Mouse (Mus musculus) adrenal gland, postnatal 4 days (tissue): ENCODE measurements around the gene Prok1. TPM values are rescaled to one million over a fixed set of nuclear protein-coding genes. Genes with fewer than 3 reads are reported as not detected.

Experiments
- DNase-seq, 2 experiments: peaks; one replicate each; pipeline ENCODE4 v3.0.0; 2021 to 2022; ENCODE audit warnings: low spot score in 2 of 2, mixed read lengths in 2 of 2
- total RNA-seq, 2 experiments: library from RNA; stranded (reverse); gene quantifications; 2 replicates each; pipeline ENCODE4 v1.2.3; 2021

Gene Prok1
- total RNA-seq, 2 experiments from 2014 or later, result 0.25 to 10.2 TPM

DNA sequence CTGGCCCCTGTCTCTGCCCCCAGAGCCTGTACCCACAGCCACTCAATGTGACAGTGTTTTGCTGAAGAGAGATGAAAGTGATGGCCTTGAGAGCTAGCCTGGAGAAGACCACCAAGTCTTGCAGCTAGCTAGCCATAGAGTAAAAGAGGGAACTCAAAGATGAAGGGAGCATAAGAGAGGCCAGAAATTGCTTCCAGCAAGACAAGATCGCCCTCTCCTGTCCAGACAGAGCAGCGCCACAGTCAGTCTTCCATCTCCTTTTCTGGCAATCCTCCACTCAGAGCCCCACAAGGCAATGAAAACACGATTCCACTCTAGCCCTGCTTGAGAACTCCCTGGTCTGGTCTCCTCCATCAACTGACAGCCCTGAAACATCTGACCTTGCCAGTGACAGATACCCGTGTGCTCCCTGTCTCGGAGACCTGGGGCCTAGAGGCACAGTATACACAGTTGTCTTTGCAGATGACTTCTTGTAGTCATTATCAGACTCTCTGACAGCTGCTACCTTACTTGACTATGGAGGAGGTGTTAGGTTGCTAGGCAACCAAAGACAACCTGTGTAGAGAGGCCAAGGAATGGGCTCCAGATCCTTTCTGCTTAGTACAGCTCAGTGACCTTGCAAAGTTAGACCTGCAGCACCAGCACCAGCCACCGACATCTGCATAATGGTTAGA, 51.1 kb downstream of the Prok1 start:
- DNase-seq, result no peak

GRCm38 (mm10) chr3:107187022-107187421, 52.5 kb downstream of the Prok1 start:
- DNase-seq, result no peak

DNA sequence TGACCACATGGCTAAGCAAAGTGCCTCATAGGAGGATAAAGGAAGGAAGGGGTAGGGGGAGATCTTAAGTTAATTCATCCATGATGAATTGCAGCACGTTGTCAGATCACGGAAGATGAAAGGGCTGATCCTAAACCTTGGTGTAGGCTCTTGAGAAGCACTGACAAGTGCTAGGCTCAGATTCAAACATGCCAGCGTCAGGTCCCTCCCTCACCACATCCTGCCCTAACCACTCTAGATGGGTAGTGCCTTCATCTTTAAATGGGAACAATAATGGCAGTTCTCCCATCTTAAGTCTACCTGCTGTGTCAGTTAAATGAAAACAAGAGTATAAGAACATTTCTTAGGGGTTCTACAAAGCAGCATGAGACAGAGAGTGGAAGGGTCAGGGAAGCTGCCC, 53.9 kb downstream of the Prok1 start:
- no peak for DNase-seq

- no peak for DNase-seq
These were observed 56.3 kb downstream of the Prok1 start for GRCm38 (mm10) chr3:107183178-107183577.

Other genes starting within 250 kb of the Prok1 start
- 1 to 10 TPM; 1.0 to 1.8 TPM for gene Kcna3, start 203.5 kb downstream of the Prok1 start, total RNA-seq
- 1 to 10 TPM; 3.1 to 4.0 TPM for gene Kcna2, start 138.6 kb downstream of the Prok1 start, total RNA-seq
- not detected for gene Kcna10, start 56.7 kb downstream of the Prok1 start, total RNA-seq
- 1 to 10 TPM in 1 of 2 experiments, under 1 TPM in 1; 0.31 to 2.1 TPM for gene Cym, start 18.0 kb downstream of the Prok1 start, total RNA-seq
- not detected for gene A630076J17Rik, start 9.1 kb downstream of the Prok1 start, total RNA-seq
- gene Lamtor5, start 39.2 kb upstream of the Prok1 start, total RNA-seq, result 10 to 100 TPM; 67.1 to 72.7 TPM
- 1 to 10 TPM in 1 of 2 experiments, under 1 TPM in 1; 0.87 to 2.7 TPM for gene Slc16a4, start 51.5 kb upstream of the Prok1 start, total RNA-seq
- gene Rbm15, start 94.0 kb upstream of the Prok1 start, total RNA-seq, result 10 to 100 TPM; 41.1 to 47.0 TPM
- gene Kcnc4, start 219.8 kb upstream of the Prok1 start, total RNA-seq, result 10 to 100 TPM; 14.4 to 14.8 TPM